Mouse (Mus musculus) G1E (cell line): ENCODE measurements at regions not wholly inside any gene's neighbourhood (a gene's known extent, or its start where the extent isn't known, plus 50 kb on each side); places are given as distances from the start of the nearest gene placed in this dataset.

Source experiments
- ATAC-seq: 2 replicates; pipeline ENCODE4 v1.8.0; 2016; ENCODE audit warnings: mild to moderate bottlenecking; ENCODE audit not compliant: insufficient number of reproducible peaks, poor library complexity, low FRiP score, severe bottlenecking; ENCODE audit errors: extremely low read depth
- DNase-seq: peaks from one replicate; pipeline ENCODE4 v3.0.0; 2012; ENCODE audit warnings: low spot score
- H3K27me3 ChIP-seq: 2 replicates; pipeline ENCODE4 v1.6.1; 2012; ENCODE audit warnings: mild to moderate bottlenecking, low read length, inconsistent platforms; ENCODE audit not compliant: insufficient read depth
- H3K36me3 ChIP-seq: replicated peaks from 2 replicates; pipeline ENCODE3; 2012; ENCODE audit warnings: mild to moderate bottlenecking, inconsistent platforms
- H3K4me1 ChIP-seq: 2 replicates; pipeline ENCODE4 v1.6.1; 2012; ENCODE audit warnings: low read depth, low read length, inconsistent platforms, mixed read lengths; ENCODE audit not compliant: insufficient read depth
- H3K4me3 ChIP-seq: 2 replicates; pipeline ENCODE4 v1.5.1; 2012; ENCODE audit warnings: low read depth, mild to moderate bottlenecking, inconsistent platforms, low read length, moderate library complexity, mixed read lengths
- H3K9me3 ChIP-seq: replicated peaks from 2 replicates; pipeline ENCODE4 v1.6.1; 2012; ENCODE audit warnings: inconsistent platforms
- CTCF ChIP-seq: IDR thresholded peaks from 2 replicates; pipeline ENCODE4 v1.5.1; 2012; ENCODE audit warnings: low read depth, low read length, inconsistent platforms, mixed read lengths
- GATA1 ChIP-seq: IDR thresholded peaks from 2 replicates; pipeline ENCODE4 v1.6.1; 2012; ENCODE audit warnings: borderline replicate concordance, low read length, inconsistent platforms, mixed read lengths
- GATA2 ChIP-seq: IDR thresholded peaks from 2 replicates; pipeline ENCODE4 v1.6.1; 2012; ENCODE audit warnings: low read depth, low read length, inconsistent platforms, borderline replicate concordance
- POLR2AphosphoS5 ChIP-seq: IDR thresholded peaks from 2 replicates; pipeline ENCODE4 v1.6.1; 2012; ENCODE audit warnings: low read depth, low read length, inconsistent platforms; ENCODE audit not compliant: insufficient replicate concordance
- TAL1 ChIP-seq: conservative IDR thresholded peaks from 2 replicates; pipeline ENCODE4 v1.6.1; 2012; ENCODE audit warnings: low read depth, low read length, inconsistent platforms, mixed read lengths

- Histone ChIP-seq H3K4me1 (no peaks in the 10 kb centered on the region), H3K4me3 (no peak overlapping the region), H3K36me3 (no peaks in the 10 kb centered on the region), H3K27me3 (no peaks in the 10 kb centered on the region), H3K9me3 (peaks cover 2% of the 10 kb centered on the region; the same call in 1 of the 2 replicates)
- ATAC-seq (no peak), DNase-seq (no peak)
- no peak for TF ChIP-seq POLR2AphosphoS5
- TF ChIP-seq GATA2, result no peak
- no peak for TF ChIP-seq GATA1
- no peak for TF ChIP-seq CTCF
- TF ChIP-seq TAL1, result no peak
Measured at GRCm38 (mm10) chr1:164714905-164715304, 81.5 kb upstream of the Dpt start.

GRCm38 (mm10) chr1:164713798-164714551 is 82.5 kb upstream of the Dpt start:
- Histone ChIP-seq H3K9me3 (peaks cover 2% of the 10 kb centered on the region; the same call in 1 of the 2 replicates), H3K4me3 (no peak overlapping the region), H3K27me3 (no peaks in the 10 kb centered on the region), H3K36me3 (no peaks in the 10 kb centered on the region), H3K4me1 (no peaks in the 10 kb centered on the region)
- no peak for ATAC-seq
- no peak for TF ChIP-seq TAL1
- no peak for TF ChIP-seq GATA2
- TF ChIP-seq POLR2AphosphoS5, result no peak
- TF ChIP-seq GATA1, result no peak
- no peak for TF ChIP-seq CTCF
- no peak for DNase-seq

- H3K9me3 ChIP-seq, result peaks cover 2% of the 10 kb centered on the region; the same call in 1 of the 2 replicates
- H3K36me3 ChIP-seq, result no peaks in the 10 kb centered on the region
- DNase-seq, result no peak
- no peaks in the 10 kb centered on the region for H3K27me3 ChIP-seq
- ATAC-seq, result no peak
- no peaks in the 10 kb centered on the region for H3K4me1 ChIP-seq
- no peak for TF ChIP-seq POLR2AphosphoS5
- TF ChIP-seq GATA2, result no peak
- no peak for TF ChIP-seq GATA1
- no peak for TF ChIP-seq TAL1
- no peak for TF ChIP-seq CTCF
- H3K4me3 ChIP-seq, result no peak overlapping the region
Measured at GRCm38 (mm10) chr1:164712514-164712913, 83.9 kb upstream of the Dpt start.

GRCm38 (mm10) chr1:164704397-164705091 is 91.9 kb upstream of the Dpt start:
- H3K9me3 ChIP-seq, result peaks cover 26% of the 10 kb centered on the region
- no peaks in the 10 kb centered on the region for H3K4me1 ChIP-seq
- H3K36me3 ChIP-seq, result no peaks in the 10 kb centered on the region
- TF ChIP-seq GATA2, result no peak
- TF ChIP-seq TAL1, result no peak
- no peak for TF ChIP-seq POLR2AphosphoS5
- TF ChIP-seq CTCF, result no peak
- no peak for TF ChIP-seq GATA1
- no peak for ATAC-seq
- H3K27me3 ChIP-seq, result no peaks in the 10 kb centered on the region
- no peak overlapping the region for H3K4me3 ChIP-seq
- DNase-seq, result no peak

GRCm38 (mm10) chr1:164703560-164704131 is 92.8 kb upstream of the Dpt start:
- Histone ChIP-seq H3K36me3 (no peaks in the 10 kb centered on the region), H3K4me1 (no peaks in the 10 kb centered on the region), H3K27me3 (no peaks in the 10 kb centered on the region), H3K4me3 (no peak overlapping the region), H3K9me3 (peaks cover 26% of the 10 kb centered on the region)
- ATAC-seq (no peak), DNase-seq (no peak)
- no peak for TF ChIP-seq TAL1
- TF ChIP-seq GATA1, result no peak
- TF ChIP-seq GATA2, result no peak
- no peak for TF ChIP-seq POLR2AphosphoS5
- no peak for TF ChIP-seq CTCF

- TF ChIP-seq POLR2AphosphoS5, result no peak
- TF ChIP-seq CTCF, result no peak
- TF ChIP-seq GATA1, result no peak
- no peak for TF ChIP-seq TAL1
- TF ChIP-seq GATA2, result no peak
- no peak for ATAC-seq
- Histone ChIP-seq H3K27me3 (no peaks in the 10 kb centered on the region), H3K4me3 (no peak overlapping the region), H3K36me3 (no peaks in the 10 kb centered on the region), H3K9me3 (peaks cover 9% of the 10 kb centered on the region; the same call in 1 of the 2 replicates), H3K4me1 (no peaks in the 10 kb centered on the region)
- no peak for DNase-seq
Measured at GRCm38 (mm10) chr1:164690055-164690454, 106.4 kb upstream of the Dpt start.
